In the genomic region with DNA sequence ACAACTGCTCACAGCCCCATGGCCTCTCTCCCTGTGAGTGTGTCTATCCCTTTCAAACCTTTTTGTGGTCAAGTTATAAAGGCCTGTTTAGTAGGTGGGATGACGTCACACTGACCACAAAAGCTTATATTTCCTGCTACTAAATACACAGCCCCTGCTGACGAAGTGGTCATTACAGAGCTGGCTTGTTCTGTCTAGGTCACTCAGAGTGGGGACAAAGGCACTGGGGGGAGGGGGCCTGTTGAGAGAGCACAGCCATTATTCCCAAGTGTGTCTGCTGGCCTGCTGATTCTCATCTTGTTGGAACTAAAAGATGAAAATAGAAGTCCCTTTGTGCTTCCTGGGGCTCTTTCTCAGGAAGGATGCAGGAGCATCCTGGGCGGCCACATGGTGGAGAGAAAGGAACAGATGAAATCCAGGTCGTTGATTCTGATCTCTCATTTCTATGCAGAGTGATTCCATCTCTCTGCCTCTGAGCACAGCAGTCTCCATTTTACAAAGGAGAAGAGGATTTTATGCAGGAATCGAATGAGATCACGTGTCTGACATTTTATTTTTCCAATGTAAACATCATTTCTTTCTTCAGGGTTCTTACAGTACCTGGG, we compare ENCODE assay signal across 10 mouse cellular contexts.
A peak's percentile ranks its signal among the peaks of the same experiment; 100 is the strongest.
DNase-seq lines count a peak whose midpoint lies in the region; ATAC-seq and TF ChIP-seq lines count a peak whose summit lies in the region.
"Had no signal": no experiment of that assay in that cellular context is flagged by ENCODE, and none has a peak within 500 bp of the region (broad histone marks: within the 10 kb centered on the region; RNA-seq: fewer than 3 reads in every experiment).

No protein-coding gene starts in this region.

- DNase-seq in frontal cortex, adult 2 months (ENCODE audit: extremely low spot score in 1 of 2, low spot score in 1 of 2) = no peak
- DNase-seq in Patski (ENCODE audit: low read depth, low spot score) = peak; percentile 12
- DNase-seq in forebrain, embryonic 14.5 days (ENCODE audit: low spot score) = peak; percentile 39
- no peak for DNase-seq in kidney, adult 2 months
- DNase-seq: kidney, postnatal 4 days; lung, adult 2 months had no signal

- no peak overlapping the region for H3K4me2 ChIP-seq in forebrain, embryonic 14.5 days (ENCODE audit: low read length)
- H3K4me2 ChIP-seq in midbrain, embryonic 12.5 days (replicated peaks) = no peak overlapping the region
- no peak overlapping the region for H3K4me2 ChIP-seq in kidney, embryonic 15.5 days

- peak; percentile 38; the same call in 1 of the 2 replicates for ATAC-seq in frontal cortex, adult (ENCODE audit: low TSS enrichment)
- ATAC-seq in Patski = no peak
- peak; percentile 77 for ATAC-seq in forebrain, embryonic 14.5 days
- peak; percentile 85 for ATAC-seq in midbrain, embryonic 12.5 days (ENCODE audit: low FRiP score, low read depth)
- ATAC-seq in inflammation-experienced regulatory T-cells, adult 6 months = no peak
- no peak for ATAC-seq in kidney, embryonic 15.5 days (replicated peaks; ENCODE audit: low FRiP score)

- no peaks in the 10 kb centered on the region for H3K9me3 ChIP-seq in forebrain, embryonic 14.5 days (replicated peaks; ENCODE audit: control insufficient read depth, low read length)
- H3K9me3 ChIP-seq in midbrain, embryonic 12.5 days = no peaks in the 10 kb centered on the region
- H3K9me3 ChIP-seq in kidney, embryonic 15.5 days (replicated peaks) = no peaks in the 10 kb centered on the region

- TF ChIP-seq CTCF in Patski (IDR thresholded peaks at IDR 0.05) = no peak
- no peak for TF ChIP-seq CTCF in kidney, adult 2 months (conservative IDR thresholded peaks at IDR 0.05; ENCODE audit: insufficient read depth, insufficient read length, low read depth, low read length)

- no peak for TF ChIP-seq POLR2A in kidney, adult 2 months (IDR thresholded peaks at IDR 0.05; ENCODE audit: low read depth, low read length)

- in situ Hi-C loops in Patski (cut with MboI; ENCODE audit: low pct_unique_long_range_greater_than_20kb) = no loop called here

- POLR2A ChIA-PET in Patski (lab: Charles Lee) = no interaction called here

- WGBS in forebrain, embryonic 14.5 days = 29% methylated on average over 6 of the region's 6 CpGs
- 26% methylated on average over 6 of the region's 6 CpGs for WGBS in midbrain, embryonic 12.5 days
- WGBS in kidney, adult 2 months = 77% methylated on average over 6 of the region's 6 CpGs
- 62% methylated on average over 6 of the region's 6 CpGs for WGBS in kidney, embryonic 15.5 days

- no peak overlapping the region for H3K9ac ChIP-seq in forebrain, embryonic 14.5 days (ENCODE audit: low read length)
- H3K9ac ChIP-seq in midbrain, embryonic 12.5 days (replicated peaks) = no peak overlapping the region
- no peak overlapping the region for H3K9ac ChIP-seq in kidney, embryonic 15.5 days

- H3K36me3 ChIP-seq in forebrain, embryonic 14.5 days (ENCODE audit: control insufficient read depth, insufficient read depth, low read length) = no peaks in the 10 kb centered on the region
- H3K36me3 ChIP-seq in midbrain, embryonic 12.5 days = no peaks in the 10 kb centered on the region
- no peaks in the 10 kb centered on the region for H3K36me3 ChIP-seq in kidney, adult 2 months (ENCODE audit: control insufficient read depth, insufficient read depth, low read length)
- no peaks in the 10 kb centered on the region for H3K36me3 ChIP-seq in kidney, embryonic 15.5 days

- peak overlapping the region; percentile 27; the same call in 1 of the 2 replicates for H3K27ac ChIP-seq in forebrain, embryonic 14.5 days (ENCODE audit: low read depth, low read length)
- peak overlapping the region; percentile 60; the same call in 1 of the 2 replicates for H3K27ac ChIP-seq in midbrain, embryonic 12.5 days (replicated peaks)
- H3K27ac ChIP-seq in kidney, adult 2 months (ENCODE audit: insufficient read depth, low read depth, low read length) = no peak overlapping the region
- H3K27ac ChIP-seq in kidney, embryonic 15.5 days = no peak overlapping the region

- H3K27me3 ChIP-seq in Patski = no peaks in the 10 kb centered on the region
- no peaks in the 10 kb centered on the region for H3K27me3 ChIP-seq in forebrain, embryonic 14.5 days (replicated peaks; ENCODE audit: control insufficient read depth, insufficient read depth, low read length)
- no peaks in the 10 kb centered on the region for H3K27me3 ChIP-seq in midbrain, embryonic 12.5 days
- no peaks in the 10 kb centered on the region for H3K27me3 ChIP-seq in kidney, adult 2 months (replicated peaks; ENCODE audit: control insufficient read depth, insufficient read depth, low read length)
- no peaks in the 10 kb centered on the region for H3K27me3 ChIP-seq in kidney, embryonic 15.5 days

- no peak overlapping the region for H3K4me3 ChIP-seq in forebrain, embryonic 14.5 days (ENCODE audit: low read depth, low read length)
- no peak overlapping the region for H3K4me3 ChIP-seq in midbrain, embryonic 12.5 days
- H3K4me3 ChIP-seq in kidney, adult 2 months (ENCODE audit: insufficient read depth, low read depth, low read length) = no peak overlapping the region
- no peak overlapping the region for H3K4me3 ChIP-seq in kidney, embryonic 15.5 days (replicated peaks)

- CTCF ChIA-PET in Patski (lab: Charles Lee) = interaction anchor here (1.3 to 1.5 kb wide), 2 partner anchors 10 to 14 kb away, joined by 3 read pairs; no protein-coding TSS in a partner anchor

- 0 out of 2 replicates have a peak, but pooled peaks cover 3% of the 10 kb centered on the region for H3K4me1 ChIP-seq in forebrain, embryonic 14.5 days (ENCODE audit: control insufficient read depth, insufficient read depth, low read length)
- peaks cover 19% of the 10 kb centered on the region for H3K4me1 ChIP-seq in midbrain, embryonic 12.5 days
- H3K4me1 ChIP-seq in kidney, adult 2 months (ENCODE audit: control insufficient read depth, insufficient read depth, low read length) = peaks cover 3% of the 10 kb centered on the region; the same call in 1 of the 2 replicates
- H3K4me1 ChIP-seq in kidney, embryonic 15.5 days = 0 out of 2 replicates have a peak, but pooled peaks cover 3% of the 10 kb centered on the region

Comparison
In these comparisons a context has a peak if more than half of its experiments do, and no peak if none do; other contexts are left out.
1. ATAC-seq: peak in frontal cortex, adult (single experiment), forebrain, embryonic 14.5 days (single experiment) and midbrain, embryonic 12.5 days (single experiment); none in Patski (single experiment), inflammation-experienced regulatory T-cells, adult 6 months (single experiment) and kidney, embryonic 15.5 days (single experiment).
2. DNase-seq: peak in Patski (single experiment) and forebrain, embryonic 14.5 days (single experiment); none in frontal cortex, adult 2 months (0 of 2) and kidney, adult 2 months (single experiment).
3. H3K27ac ChIP-seq: peak in forebrain, embryonic 14.5 days (single experiment) and midbrain, embryonic 12.5 days (single experiment); none in kidney, adult 2 months (single experiment) and kidney, embryonic 15.5 days (single experiment).